Mouse (Mus musculus) 3134 (cell line): ENCODE data around the gene Pigq.

Experiments used
- DNase-seq: peaks from one replicate; pipeline ENCODE4 v3.0.0-alpha.2; 2011; ENCODE audit warnings: low spot score; ENCODE audit not compliant: insufficient read length; ENCODE audit errors: extremely low read depth

Gene Pigq

DNA sequence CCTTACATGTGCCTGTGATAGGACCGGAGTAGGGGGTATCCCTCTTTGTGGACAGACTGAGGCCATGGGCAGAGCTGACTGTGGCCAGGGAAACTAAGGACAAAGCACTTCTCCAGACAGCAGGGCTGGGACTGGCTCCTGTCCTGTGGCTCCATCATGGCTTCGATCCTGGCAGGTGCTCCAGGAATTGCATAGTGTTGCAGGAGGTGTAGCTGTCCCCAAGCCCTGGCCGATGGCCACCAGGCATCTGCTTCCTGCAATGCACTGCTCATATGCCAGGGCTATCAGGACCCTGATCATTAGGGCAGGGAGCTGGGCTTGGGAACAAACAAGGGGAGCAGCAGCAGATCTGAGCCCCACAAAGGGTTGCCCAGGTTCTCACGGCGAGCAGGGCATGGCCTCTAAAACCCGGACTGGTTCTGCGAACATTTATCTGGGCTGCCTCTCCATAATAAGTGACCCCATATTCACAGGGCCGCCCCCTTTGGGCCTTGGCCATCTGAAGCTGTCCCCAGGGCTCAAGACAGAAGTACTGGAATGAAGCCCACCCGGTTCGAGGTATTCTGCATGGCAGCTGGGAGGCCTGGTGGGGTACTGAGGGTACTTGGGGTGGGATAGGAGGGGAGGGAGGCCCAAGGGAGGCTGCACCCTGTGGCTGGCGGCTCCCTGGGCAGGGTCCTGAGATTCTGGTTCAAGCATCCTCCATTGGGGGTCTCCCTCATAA, 14.2 kb upstream of the Pigq start:
- no peak for DNase-seq

DNA sequence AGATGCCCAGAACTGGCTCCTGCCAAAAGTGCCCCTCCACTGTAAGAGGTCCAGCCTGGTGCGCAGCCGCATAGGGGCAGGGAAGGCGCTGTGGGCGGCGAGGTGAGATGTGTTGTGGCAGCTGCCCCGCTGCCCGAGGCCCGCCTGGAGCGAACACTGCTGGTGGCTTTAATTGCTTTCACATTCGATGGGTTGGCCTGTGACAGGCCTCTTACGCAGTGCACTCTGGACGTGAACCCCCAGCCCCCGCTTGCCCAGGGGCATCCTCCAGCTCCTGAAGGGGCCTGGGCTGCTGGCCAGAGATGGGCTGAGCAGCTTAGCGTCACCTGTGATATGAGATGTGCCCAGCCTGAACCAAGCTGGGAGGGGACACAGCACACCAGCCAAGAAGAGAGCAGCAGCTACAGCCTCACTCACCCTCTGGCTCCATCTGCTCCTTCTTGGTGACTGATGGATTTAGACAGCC, 12.9 kb upstream of the Pigq start:
- DNase-seq = no peak

DNA sequence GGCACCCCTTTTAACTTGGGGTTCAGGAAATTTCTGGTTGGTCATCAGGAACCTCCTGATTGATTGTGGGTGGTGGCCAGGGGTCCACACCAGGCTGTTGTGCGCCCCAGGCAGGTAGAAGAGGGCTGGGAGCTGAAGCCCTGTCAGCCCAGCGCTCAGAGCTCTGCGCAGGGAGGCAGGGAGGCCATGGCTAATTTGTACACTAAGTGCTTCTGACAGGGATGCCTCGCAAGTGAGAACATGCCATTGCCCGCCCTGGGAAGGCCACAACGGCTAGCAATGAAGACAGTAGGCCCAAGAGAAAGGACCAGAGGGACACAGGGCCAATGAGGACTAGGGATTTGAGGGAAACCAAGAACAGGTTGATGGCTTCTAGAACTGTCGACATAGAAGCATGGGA, 11.9 kb upstream of the Pigq start:
- DNase-seq = no peak

DNA sequence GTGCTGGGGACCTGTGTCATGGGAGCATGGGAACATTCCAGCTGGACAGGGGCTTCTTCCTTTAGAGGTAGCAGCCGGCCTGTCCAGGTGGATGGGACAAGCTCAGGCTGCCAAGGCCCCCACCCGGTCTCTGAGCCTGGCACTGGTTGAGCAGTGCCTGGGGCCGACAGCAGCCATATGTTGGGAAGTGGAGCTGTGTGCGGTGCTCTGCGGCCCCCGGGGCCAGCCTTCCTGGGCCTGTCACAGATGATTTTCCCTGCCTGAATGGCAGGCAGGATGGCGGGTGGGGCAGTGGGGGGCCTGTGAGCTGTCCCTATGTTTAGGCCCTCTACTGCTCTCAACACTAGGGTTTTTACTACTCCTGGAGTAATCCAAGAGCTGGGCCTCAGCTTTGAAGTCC, 11.5 kb upstream of the Pigq start:
- DNase-seq = no peak

DNA sequence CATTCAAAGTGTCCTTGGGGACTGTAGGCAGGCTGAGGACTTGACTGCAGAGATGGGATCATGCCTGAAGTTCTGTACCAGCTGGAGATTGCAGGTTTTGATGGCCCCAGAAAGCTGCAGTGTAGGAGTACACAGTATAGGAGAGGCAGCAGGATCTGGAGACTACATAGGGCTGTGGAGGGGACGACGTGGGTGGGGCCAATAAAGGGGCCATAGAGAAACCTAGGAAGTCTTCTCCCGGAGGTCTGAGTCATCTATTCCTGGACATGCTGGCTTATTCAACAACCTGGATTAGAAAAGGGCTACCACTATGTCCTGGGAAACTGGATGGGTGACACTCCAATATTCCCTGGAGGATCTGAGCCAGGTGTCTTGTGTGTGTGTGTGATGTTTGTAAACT, 11.0 kb upstream of the Pigq start:
- no peak for DNase-seq

DNA sequence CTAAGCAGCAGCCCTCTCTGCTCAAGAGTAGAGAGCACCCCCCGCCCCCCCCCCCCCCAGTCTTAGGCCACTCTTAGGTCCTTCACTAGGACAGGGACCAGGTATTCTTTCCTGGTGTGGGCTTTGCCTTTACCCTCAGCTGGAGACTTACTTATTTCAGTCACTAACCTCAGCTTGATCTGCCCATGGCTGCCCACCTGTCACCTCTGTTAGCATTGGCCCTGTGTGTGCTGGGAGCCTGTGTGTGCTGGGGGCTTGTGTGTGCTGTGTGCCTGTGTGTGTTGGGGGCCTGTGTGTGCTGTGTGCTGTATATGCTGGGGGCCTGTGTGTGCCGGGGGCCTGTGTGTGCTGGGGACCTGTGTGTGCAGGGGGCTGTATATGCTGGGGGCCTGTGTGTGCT, 9.9 kb upstream of the Pigq start:
- DNase-seq = no peak

DNA sequence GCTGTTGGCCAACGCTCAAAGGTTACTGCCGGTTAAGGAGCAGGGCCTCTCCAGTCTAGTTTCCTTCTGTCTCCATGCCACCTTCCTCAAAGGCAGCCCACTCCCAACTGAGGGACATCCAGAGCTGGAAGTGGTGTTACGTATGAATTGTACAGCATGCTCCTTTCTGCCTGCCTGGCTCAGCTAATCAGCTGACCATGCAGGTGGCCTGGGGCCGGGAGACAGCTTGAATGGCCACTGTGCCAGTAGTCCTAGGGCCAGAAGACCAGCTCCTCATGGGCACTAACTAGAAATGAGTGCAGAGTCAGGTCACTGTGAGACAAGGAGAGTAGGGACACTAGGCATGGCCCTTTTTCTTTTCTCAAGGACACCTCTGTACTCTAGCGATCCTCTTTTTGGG, 8.4 kb upstream of the Pigq start:
- no peak for DNase-seq

DNA sequence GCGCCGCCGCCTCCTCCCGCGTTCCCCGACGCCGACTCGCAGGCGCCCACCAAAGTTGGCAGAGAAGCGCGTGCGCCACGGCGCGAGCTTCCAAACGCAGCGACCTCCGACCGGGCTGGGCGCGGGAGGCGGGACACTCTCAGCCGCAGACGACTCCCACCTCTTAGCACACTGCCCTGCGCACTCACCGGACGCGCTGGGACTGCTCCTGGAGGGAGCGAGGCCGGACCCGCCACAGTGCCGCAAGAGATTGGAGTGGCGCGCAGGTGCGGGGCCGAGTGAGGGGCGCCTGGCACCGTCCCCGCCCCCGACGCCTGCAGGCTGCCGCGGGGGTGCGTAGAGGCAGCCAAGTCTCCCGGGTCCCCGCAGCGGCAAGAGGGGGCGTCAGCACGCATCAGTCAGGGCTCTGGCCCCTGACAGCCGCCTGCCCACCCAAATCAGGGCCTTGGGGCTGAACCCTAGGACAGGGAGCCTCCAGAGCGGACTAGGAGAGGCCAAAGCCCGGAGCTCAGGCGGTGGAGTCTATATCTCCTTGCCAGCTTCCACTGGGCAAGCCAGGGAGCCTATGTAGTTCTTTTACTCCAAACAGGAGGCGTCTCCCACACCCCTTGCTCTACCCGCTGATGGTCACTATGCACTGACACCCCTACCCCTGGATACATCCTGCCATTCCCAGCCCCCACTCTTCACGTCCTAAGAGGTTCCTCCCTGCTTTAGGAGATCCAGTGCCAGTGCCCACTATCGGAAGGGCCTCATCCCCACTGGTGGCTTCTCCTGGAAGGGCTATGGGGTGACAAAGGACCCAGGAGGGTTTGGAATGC, 7.3 kb upstream of the Pigq start, which contains the start of gene A930017K11Rik:
TSS of gene A930017K11Rik (minus strand) at position 763 of the 821 bp plus-strand sequence.
- DNase-seq = no peak

DNA sequence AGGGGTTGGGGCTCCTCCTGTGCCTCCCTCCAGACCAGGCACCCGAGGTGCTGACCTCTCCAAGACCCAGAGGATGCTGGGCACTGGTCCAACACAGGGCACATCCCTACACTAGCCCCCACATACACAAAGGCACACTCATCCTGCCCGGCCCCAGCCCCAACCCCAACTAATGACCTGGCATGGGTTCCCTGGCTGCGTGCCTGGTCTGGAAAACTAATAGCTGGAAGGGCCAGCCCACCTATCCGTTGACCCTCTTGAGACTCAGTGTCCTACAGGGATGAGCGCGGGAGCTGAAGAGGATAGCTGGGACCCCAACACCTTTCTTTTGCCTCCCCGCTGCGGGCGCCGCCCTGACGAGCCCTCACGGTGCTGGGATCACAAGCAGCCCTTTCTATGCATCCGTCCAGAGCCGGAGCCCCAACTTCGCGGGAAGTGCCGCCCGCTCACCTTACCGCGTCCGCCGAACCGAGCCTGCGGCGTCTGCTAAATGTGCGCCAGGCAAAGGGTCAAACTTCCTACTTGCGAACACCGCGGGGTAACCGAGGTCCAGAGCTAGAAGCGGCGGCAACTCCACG, 6.6 kb upstream of the Pigq start:
- no peak for DNase-seq

DNA sequence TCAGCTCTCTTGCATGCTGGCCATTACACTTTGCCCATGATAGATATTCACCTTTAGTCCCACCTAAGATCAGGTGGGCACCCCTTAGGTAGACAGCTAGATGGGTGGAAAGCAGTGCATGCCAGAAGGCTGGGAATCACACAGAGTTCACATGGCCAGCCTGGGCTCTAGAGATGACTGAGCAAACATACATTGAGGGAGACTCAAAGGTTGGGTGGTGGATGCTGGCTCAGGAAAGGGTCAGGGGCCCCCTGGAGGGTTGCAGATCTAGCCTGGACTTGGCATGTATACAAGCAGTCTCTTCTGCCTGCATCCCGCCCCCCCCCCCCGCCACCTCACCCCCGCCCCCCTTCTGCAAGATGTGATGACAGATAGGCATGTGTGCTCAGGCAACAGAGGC, 6.0 kb upstream of the Pigq start:
- no peak for DNase-seq

DNA sequence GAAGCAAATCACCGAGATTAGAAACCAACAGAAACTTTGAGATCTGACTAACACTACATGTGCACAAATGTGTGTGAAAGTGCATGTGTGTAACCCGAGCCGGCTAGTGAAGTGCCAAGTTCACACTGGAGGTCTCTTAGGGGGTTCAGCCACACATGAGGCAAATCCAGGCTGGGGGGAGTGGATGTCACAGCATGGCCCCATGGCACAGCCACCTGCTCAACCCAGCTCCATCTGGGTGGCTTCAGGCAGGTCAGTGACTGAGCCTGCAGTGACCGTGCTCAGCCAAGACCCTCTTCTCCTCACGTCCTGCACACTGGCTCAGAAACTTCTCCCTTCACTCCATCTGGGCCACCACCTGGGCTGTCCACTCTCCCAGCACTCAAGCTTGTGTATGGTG, 5.2 kb upstream of the Pigq start:
- DNase-seq = no peak

DNA sequence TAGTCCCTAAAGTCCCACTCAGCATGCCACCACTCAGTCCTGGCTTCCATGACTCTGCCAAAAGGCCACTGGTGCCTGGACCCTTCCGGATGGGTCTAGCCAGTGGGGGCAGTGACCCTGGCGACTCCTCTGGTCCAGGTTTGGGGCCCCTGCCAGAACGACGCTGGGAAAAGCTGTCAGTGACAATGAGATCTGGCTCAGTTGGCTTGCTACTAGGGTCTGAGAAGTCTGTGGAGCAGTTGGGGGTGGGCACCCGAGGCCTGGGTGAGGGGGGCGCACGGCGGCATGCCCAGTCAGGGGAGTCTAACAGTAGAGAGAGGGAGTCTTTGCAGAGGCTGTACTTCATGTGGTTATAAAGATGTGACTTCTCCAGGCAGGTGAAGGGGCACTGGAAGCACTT, 3.3 kb upstream of the Pigq start:
- DNase-seq = no peak

DNA sequence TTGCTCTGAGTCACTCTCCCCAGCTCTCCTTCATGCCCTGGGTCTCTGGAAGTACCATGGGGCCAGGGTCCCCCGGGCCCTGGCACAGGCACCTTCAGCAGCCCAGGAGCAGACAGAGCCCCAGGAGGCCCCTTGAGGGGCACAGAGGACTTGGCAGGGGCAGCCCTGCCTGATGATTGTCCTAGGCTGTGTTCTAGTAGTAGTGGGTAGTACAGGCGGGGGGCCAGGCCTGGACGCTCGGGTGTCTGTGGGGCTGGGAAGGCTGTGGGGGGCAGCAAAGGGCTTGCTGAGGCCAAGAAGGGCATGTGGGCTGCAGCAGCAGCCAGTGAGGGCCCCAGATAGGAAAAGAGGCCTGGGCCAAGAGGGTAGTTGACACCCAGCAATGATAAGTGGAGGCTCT, 2.8 kb upstream of the Pigq start:
- no peak for DNase-seq

DNA sequence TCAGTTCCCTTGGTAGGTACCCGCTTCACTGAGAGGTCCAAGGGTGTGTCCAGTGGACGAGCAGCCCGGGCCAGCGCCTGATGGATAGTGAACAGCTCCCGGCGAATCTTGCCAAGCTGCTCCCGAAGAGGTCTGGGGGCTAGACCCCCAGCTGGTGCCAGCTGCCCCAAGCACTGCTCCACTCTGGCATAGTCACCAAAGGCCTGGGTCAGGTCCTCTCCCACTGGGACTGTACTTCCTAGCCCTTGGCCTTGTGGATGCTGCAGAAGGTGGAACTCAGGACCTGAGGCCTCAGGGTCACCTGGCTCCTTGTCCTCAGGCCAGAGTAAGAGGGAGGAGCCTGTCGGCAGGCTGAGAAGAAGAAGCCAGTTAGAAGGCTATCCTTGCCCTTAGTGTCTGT, 2.2 kb upstream of the Pigq start:
- DNase-seq = no peak

DNA sequence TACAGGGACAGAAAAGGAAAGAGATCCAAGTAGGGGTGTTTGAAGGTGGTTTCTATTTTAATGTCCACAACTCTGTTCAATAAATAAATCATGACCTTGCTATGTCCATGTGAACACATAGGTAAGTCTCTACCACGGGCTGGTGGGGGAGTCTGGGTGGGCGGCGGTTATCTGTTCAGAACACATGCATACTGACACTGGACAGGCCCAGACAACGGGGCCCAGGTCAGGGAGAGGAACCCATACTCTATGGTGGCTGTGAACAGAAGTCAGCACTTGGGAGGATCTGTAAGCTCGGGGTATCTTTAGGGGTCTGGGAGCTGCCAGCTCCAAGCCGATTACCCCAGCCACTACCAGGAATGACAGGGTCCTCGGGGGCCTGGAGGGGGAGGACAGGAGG, 1.6 kb upstream of the Pigq start:
- DNase-seq = no peak

DNA sequence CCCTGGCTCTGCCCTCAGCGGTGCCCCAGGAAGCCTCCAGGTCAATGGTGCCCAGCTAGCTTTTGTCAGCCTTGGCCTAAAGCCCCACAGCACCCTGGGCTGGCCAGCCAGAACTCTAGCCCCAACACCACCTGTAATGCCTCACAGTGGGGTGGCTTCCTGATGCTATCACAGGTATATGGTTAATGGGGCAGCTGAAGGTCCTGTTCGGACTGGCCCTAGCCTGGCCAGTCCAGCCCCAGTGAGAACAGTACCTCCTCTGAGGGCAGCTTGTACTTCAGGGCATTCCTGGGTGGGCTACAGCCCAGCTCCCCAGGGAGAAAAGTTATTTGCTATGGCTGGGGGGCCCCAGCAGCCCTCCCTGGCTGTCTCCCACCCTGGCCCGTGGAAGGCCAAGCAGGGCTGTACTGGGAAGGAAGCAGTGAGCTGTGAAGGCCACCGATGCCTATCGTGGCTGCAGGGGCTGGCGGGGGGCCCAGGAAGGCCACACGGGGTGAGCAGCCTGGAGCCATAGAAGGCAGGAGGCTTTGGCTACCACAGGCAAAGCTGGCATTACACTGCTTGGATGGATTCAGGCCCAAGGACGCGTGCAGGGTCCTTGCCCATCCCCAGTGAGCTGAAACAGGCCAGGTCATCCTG, 900 bp upstream of the Pigq start:
- DNase-seq = no peak

DNA sequence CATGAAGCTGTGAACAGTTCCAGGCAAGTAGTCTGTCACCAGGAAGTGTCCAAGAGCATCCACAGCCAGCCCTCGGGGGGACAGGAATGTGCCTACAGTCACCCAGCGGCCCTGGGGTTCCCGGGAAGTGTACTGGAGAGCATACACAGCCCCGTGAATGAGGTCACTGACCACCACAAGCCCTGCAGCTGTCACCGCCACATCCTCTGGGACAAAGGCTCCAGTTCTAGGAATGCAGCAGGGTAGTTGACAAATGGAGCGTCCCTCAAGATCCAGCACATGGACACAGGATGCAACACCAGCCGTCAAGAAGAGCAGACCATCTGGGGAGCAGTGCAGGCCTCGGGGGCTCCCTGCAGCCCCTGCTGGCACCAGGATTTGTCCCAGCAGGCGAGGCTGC, 967 bp downstream of the Pigq start:
- no peak for DNase-seq

DNA sequence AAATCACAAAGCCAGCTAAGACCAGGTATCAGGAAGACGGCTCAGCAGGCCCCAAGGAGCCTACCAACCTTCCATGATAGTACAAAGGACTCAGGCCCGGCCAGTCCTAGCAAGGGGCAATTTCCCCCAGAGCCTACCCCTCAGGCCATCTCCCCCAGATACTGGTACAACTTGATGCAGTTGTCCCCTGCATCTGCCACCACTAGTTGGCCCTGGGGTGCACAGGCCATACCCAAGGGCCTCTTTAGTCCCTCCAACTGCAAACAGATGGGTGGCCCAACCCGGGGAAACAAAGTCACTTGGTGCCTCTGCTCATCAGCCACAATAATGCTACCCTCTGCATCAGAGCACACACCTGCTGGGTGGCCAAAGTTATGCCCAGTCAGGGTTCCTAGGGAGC, 1.5 kb downstream of the Pigq start:
- DNase-seq = no peak

DNA sequence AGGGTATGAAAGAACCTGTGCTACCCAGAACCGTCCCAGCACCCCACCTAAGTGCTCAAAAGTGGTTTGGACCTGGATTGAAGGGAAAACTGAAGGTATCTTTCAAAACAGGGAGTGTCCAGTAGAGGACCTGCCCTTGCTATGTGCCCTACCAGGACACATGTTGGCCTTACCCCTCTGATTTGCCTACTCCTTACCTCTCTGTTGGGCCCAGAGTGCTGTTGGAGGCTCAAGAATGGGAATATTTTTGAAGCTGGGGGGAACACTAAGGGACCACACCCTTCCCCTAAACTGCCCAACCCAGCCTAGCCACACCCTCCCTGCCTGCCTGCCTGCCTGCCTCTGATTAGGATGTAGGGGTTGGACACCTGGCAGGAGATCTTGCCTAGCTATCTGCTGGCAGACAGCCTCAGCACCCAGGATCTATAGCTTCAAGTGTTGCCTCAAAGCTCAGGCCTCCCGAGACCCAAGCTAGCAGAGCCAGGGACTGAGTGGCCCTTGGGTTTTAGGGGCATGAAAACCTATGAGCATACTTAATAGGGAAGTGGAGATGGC, 2.1 kb downstream of the Pigq start:
- no peak for DNase-seq

DNA sequence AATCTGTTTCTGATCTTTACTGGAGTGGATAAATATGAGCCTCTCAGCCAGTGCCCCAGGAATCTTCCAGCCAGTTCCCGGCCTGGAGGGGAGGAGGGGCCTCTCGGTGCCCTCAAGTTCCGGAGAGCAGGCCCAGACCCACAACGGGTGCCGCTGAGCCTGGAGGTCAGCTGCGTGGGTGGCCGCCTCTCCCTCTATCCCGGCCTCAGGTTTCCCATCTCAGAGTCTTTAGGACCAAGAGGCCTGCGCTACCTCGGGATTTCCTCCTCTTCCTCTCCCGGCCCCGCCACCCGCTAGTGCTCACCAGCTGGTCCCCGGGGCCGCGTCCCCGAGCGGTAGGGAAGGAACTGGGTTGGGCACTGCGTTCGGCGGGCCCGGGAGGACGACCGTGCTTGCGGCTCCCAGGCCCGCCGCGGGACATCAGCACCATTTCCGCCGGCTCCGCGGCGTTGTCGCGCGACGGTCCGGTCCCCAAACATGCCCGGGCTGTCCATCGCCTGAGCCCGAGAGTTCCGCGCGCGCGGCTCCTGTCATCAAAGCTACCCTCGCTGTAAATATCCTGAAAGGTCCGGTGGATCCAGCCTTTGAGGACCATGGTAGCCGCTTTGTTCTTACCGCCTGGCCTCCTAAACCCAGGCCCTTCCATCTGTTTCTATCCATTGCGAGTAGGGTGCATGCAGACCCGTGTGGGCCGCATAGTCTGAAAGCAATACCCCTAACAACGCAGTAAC, 3.1 kb downstream of the Pigq start:
- DNase-seq = peak; percentile 87
